Mouse (Mus musculus) hindbrain, embryonic 10.5 days (tissue): ENCODE measurements around the gene Fhod1. TPM values are rescaled to one million over a fixed set of nuclear protein-coding genes. Genes with fewer than 3 reads are reported as not detected.
"Not testable (repeated sequence)": the region's sequence is repeated elsewhere in the genome, so short reads cannot be mapped to it uniquely, and the experiment has no call there.

Experiments used
- DNase-seq: peaks from one replicate; pipeline ENCODE4 v3.0.0-alpha.2; 2017; ENCODE audit warnings: low spot score
- H3K27ac ChIP-seq: fragments of 300-500 bp; sonication (generic); 2 replicates; pipeline ENCODE4 v1.5.1; 2016; ENCODE audit warnings: mild to moderate bottlenecking, moderate library complexity
- H3K27me3 ChIP-seq: fragments of 300-500 bp; sonication (generic); 2 replicates; pipeline ENCODE4 v1.6.1; 2016; ENCODE audit warnings: mild to moderate bottlenecking; ENCODE audit not compliant: poor library complexity, insufficient read depth, severe bottlenecking
- H3K36me3 ChIP-seq: fragments of 300-500 bp; sonication (generic); 2 replicates; pipeline ENCODE4 v1.6.1; 2016; ENCODE audit warnings: mild to moderate bottlenecking, moderate library complexity
- H3K4me1 ChIP-seq: fragments of 300-500 bp; sonication (generic); replicated peaks from 2 replicates; pipeline ENCODE4 v1.6.1; 2016; ENCODE audit warnings: mild to moderate bottlenecking
- H3K4me3 ChIP-seq: fragments of 300-500 bp; sonication (generic); 2 replicates; pipeline ENCODE4 v1.5.1; 2016; ENCODE audit warnings: mild to moderate bottlenecking, moderate library complexity
- H3K9me3 ChIP-seq: fragments of 300-500 bp; sonication (generic); 2 replicates; pipeline ENCODE4 v1.6.1; 2016; ENCODE audit warnings: mild to moderate bottlenecking, moderate library complexity
- WGBS: fragments of 180-500 bp; shearing (Covaris S2); methylation state at CpG from one replicate; pipeline ENCODE4 v1.1.7; 2016; 5-methylcytosine and 5-hydroxymethylcytosine counted together
- polyA plus RNA-seq: library from polyadenylated mRNA; unstranded; fragments of >200 nt; fragmentation: Nextera tagmentation; extraction: Ambion mirVana; gene quantifications from 2 replicates; pipeline ENCODE4 v1.2.1, GENCODE M21; 2016

Fhod1 gene
- polyA plus RNA-seq, 1 experiment from 2014 or later, result 2.8 TPM

GRCm38 (mm10) chr8:105295256-105295655 lies 52.5 kb downstream of the Fhod1 start:
- no peak for DNase-seq
- peaks cover 37% of the 10 kb centered on the region for H3K4me1 ChIP-seq
- H3K27ac ChIP-seq, result no peak overlapping the region
- H3K4me3 ChIP-seq, result peak overlapping the region; percentile 20; the same call in 1 of the 2 replicates
- H3K9me3 ChIP-seq, result no peaks in the 10 kb centered on the region
- WGBS, result 76% methylated on average over 11 of the region's 11 CpGs
- H3K36me3 ChIP-seq, result peaks cover 19% of the 10 kb centered on the region
- H3K27me3 ChIP-seq, result peaks cover 30% of the 10 kb centered on the region

- WGBS, result 72% methylated on average over 9 of the region's 9 CpGs
- H3K27ac ChIP-seq, result no peak overlapping the region
Measured at GRCm38 (mm10) chr8:105294776-105295175, 53.0 kb downstream of the Fhod1 start.

GRCm38 (mm10) chr8:105293405-105293804 lies 54.3 kb downstream of the Fhod1 start:
- WGBS, result 67% methylated on average over 19 of the region's 19 CpGs
- Histone ChIP-seq H3K9me3 (no peaks in the 10 kb centered on the region), H3K36me3 (peaks cover 2% of the 10 kb centered on the region), H3K4me1 (peaks cover 44% of the 10 kb centered on the region), H3K27me3 (peaks cover 36% of the 10 kb centered on the region), H3K27ac (no peak overlapping the region), H3K4me3 (no peak overlapping the region)
- no peak for DNase-seq

More at GRCm38 (mm10) chr8:105294776-105295175, 53.0 kb downstream of the Fhod1 start:
- Histone ChIP-seq H3K9me3 (no peaks in the 10 kb centered on the region), H3K4me1 (peaks cover 39% of the 10 kb centered on the region), H3K27me3 (peaks cover 34% of the 10 kb centered on the region), H3K4me3 (no peak overlapping the region), H3K36me3 (peaks cover 14% of the 10 kb centered on the region)
- no peak for DNase-seq

- Histone ChIP-seq H3K36me3 (no peaks in the 10 kb centered on the region), H3K27me3 (peaks cover 36% of the 10 kb centered on the region), H3K27ac (no peak overlapping the region), H3K4me1 (peaks cover 47% of the 10 kb centered on the region), H3K9me3 (no peaks in the 10 kb centered on the region), H3K4me3 (no peak overlapping the region)
- WGBS, result 84% methylated on average over 7 of the region's 7 CpGs
- no peak for DNase-seq
Measured at GRCm38 (mm10) chr8:105292471-105292870, 55.3 kb downstream of the Fhod1 start.

GRCm38 (mm10) chr8:105291802-105292201 lies 56.0 kb downstream of the Fhod1 start:
- WGBS, result 72% methylated on average over 3 of the region's 3 CpGs
- Histone ChIP-seq H3K4me1 (peaks cover 47% of the 10 kb centered on the region), H3K27me3 (peaks cover 36% of the 10 kb centered on the region)
- not testable (repeated sequence) for DNase-seq, H3K9me3 ChIP-seq, H3K4me3 ChIP-seq, H3K27ac ChIP-seq, H3K36me3 ChIP-seq

GRCm38 (mm10) chr8:105291364-105291763 lies 56.4 kb downstream of the Fhod1 start:
- 89% methylated on average over 8 of the region's 8 CpGs for WGBS
- H3K27ac ChIP-seq, H3K4me3 ChIP-seq, H3K36me3 ChIP-seq, H3K9me3 ChIP-seq, DNase-seq: not testable (repeated sequence)
- Histone ChIP-seq H3K4me1 (peaks cover 47% of the 10 kb centered on the region), H3K27me3 (peaks cover 40% of the 10 kb centered on the region)

- peak; percentile 89 for DNase-seq
- Histone ChIP-seq H3K9me3 (no peaks in the 10 kb centered on the region), H3K36me3 (peaks cover 4% of the 10 kb centered on the region; the same call in 1 of the 2 replicates), H3K4me1 (peaks cover 48% of the 10 kb centered on the region), H3K4me3 (peak overlapping the region; percentile 54), H3K27ac (0 out of 2 replicates have a peak overlapping the region, but pooled peaks have one; percentile 91), H3K27me3 (peaks cover 44% of the 10 kb centered on the region)
- WGBS, result 9% methylated on average over 31 of the region's 31 CpGs
Measured at GRCm38 (mm10) chr8:105290554-105291314, 57.0 kb downstream of the Fhod1 start.

GRCm38 (mm10) chr8:105289805-105290460 lies 57.8 kb downstream of the Fhod1 start, which contains the start of gene 4931428F04Rik:
Gene 4931428F04Rik (minus strand): TSS chr8:105289864.
- Histone ChIP-seq H3K36me3 (peaks cover 12% of the 10 kb centered on the region), H3K27me3 (peaks cover 45% of the 10 kb centered on the region)
- WGBS, result 2% methylated on average over 43 of the region's 43 CpGs

GRCm38 (mm10) chr8:105288958-105289732 lies 58.6 kb downstream of the Fhod1 start:
- H3K9me3 ChIP-seq, result no peaks in the 10 kb centered on the region

More at GRCm38 (mm10) chr8:105289805-105290460, 57.8 kb downstream of the Fhod1 start, which contains the start of gene 4931428F04Rik:
- peak; percentile 71 for DNase-seq
- Histone ChIP-seq H3K4me3 (peak within 1 kb of the TSS; percentile 54), H3K9me3 (no peaks in the 10 kb centered on the region), H3K27ac (peak within 1 kb of the TSS; percentile 91), H3K4me1 (peaks cover 54% of the 10 kb centered on the region)

GRCm38 (mm10) chr8:105288231-105288630 lies 59.5 kb downstream of the Fhod1 start:
- 0 out of 2 replicates have a peak overlapping the region, but pooled peaks have one; percentile 91 for H3K27ac ChIP-seq

More at GRCm38 (mm10) chr8:105288958-105289732, 58.6 kb downstream of the Fhod1 start:
- peak; percentile 95 for DNase-seq
- Histone ChIP-seq H3K4me3 (peak overlapping the region; percentile 54), H3K27ac (peak overlapping the region; percentile 91), H3K27me3 (peaks cover 50% of the 10 kb centered on the region), H3K36me3 (peaks cover 18% of the 10 kb centered on the region), H3K4me1 (peaks cover 54% of the 10 kb centered on the region)
- under 1% methylated on average over 53 of the region's 53 CpGs for WGBS

GRCm38 (mm10) chr8:105286907-105287306 lies 60.8 kb downstream of the Fhod1 start:
- DNase-seq, result no peak
- H3K27me3 ChIP-seq, result peaks cover 61% of the 10 kb centered on the region
- peaks cover 39% of the 10 kb centered on the region for H3K36me3 ChIP-seq
- no peaks in the 10 kb centered on the region for H3K9me3 ChIP-seq
- WGBS, result 88% methylated on average over 4 of the region's 4 CpGs
- no peak overlapping the region for H3K4me3 ChIP-seq
- no peak overlapping the region for H3K27ac ChIP-seq
- peaks cover 57% of the 10 kb centered on the region for H3K4me1 ChIP-seq

More at GRCm38 (mm10) chr8:105288231-105288630, 59.5 kb downstream of the Fhod1 start:
- peaks cover 54% of the 10 kb centered on the region for H3K27me3 ChIP-seq
- no peak for DNase-seq
- H3K4me1 ChIP-seq, result peaks cover 54% of the 10 kb centered on the region
- peaks cover 25% of the 10 kb centered on the region for H3K36me3 ChIP-seq
- no peaks in the 10 kb centered on the region for H3K9me3 ChIP-seq
- H3K4me3 ChIP-seq, result peak overlapping the region; percentile 54
- WGBS, result 87% methylated on average over 5 of the region's 5 CpGs

- no peak for DNase-seq
- Histone ChIP-seq H3K4me1 (peaks cover 51% of the 10 kb centered on the region), H3K36me3 (peaks cover 49% of the 10 kb centered on the region), H3K27ac (no peak overlapping the region), H3K9me3 (no peaks in the 10 kb centered on the region), H3K4me3 (no peak overlapping the region), H3K27me3 (peaks cover 66% of the 10 kb centered on the region)
- WGBS, result 44% methylated on average over 12 of the region's 12 CpGs
Measured at GRCm38 (mm10) chr8:105285514-105285913, 62.2 kb downstream of the Fhod1 start.
